ENCODE assay signal across 32 mouse cellular contexts in genomic region chr11:96411019-96411418, GRCm38 (mm10). TPM values are rescaled to one million over a fixed set of nuclear protein-coding genes. Genes with fewer than 3 reads are reported as not detected.
A peak's percentile ranks its signal among the peaks of the same experiment; 100 is the strongest.
DNase-seq lines count a peak whose midpoint lies in the region; ATAC-seq and TF ChIP-seq lines count a peak whose summit lies in the region.
"Had no signal": no experiment of that assay in that cellular context is flagged by ENCODE, and none has a peak within 500 bp of the region (broad histone marks: within the 10 kb centered on the region; RNA-seq: fewer than 3 reads in every experiment).

No protein-coding gene starts in this region.

- 48% methylated on average over 5 of the region's 5 CpGs for WGBS in kidney, embryonic 15.5 days

- peak; percentile 65 for ATAC-seq in Patski
- ATAC-seq in kidney, embryonic 15.5 days (replicated peaks; ENCODE audit: low FRiP score) = no peak; the same call in 1 of the 2 replicates
- ATAC-seq: forebrain, embryonic 14.5 days; inflammation-experienced regulatory T-cells, adult 6 months; midbrain, embryonic 13.5 days had no signal

- no peaks in the 10 kb centered on the region for H3K9me3 ChIP-seq in kidney, embryonic 15.5 days (replicated peaks)
- H3K9me3 ChIP-seq: embryonic facial prominence, embryonic 15.5 days; hindbrain, embryonic 15.5 days; limb, embryonic 10.5 days; limb, embryonic 15.5 days; liver, embryonic 15.5 days; lung, embryonic 15.5 days; midbrain, embryonic 13.5 days had no signal

- 0 out of 2 replicates have a peak overlapping the region, but pooled peaks have one; percentile 2 for H3K4me2 ChIP-seq in kidney, embryonic 15.5 days
- H3K4me2 ChIP-seq: embryonic facial prominence, embryonic 15.5 days; heart, embryonic 11.5 days; hindbrain, embryonic 15.5 days; limb, embryonic 15.5 days; liver, embryonic 15.5 days; lung, embryonic 15.5 days; midbrain, embryonic 13.5 days had no signal

- in situ Hi-C loops in Patski (cut with MboI; ENCODE audit: low pct_unique_long_range_greater_than_20kb) = loop anchor here (5.0 to 10.0 kb wide), 4 partner anchors 59 to 326 kb away; partner anchors contain the start of genes Hoxb2 and Hoxb5

- H3K4me1 ChIP-seq in kidney, embryonic 15.5 days = peaks cover 73% of the 10 kb centered on the region

- H3K4me3 ChIP-seq in kidney, embryonic 15.5 days (replicated peaks) = no peak overlapping the region
- H3K4me3 ChIP-seq: embryonic facial prominence, embryonic 15.5 days; hindbrain, embryonic 15.5 days; limb, embryonic 10.5 days; limb, embryonic 15.5 days; liver, embryonic 15.5 days; lung, embryonic 15.5 days; midbrain, embryonic 13.5 days had no signal

- DNase-seq in Patski (ENCODE audit: low read depth, low spot score) = peak; percentile 98
- peak; percentile 72 for DNase-seq in kidney, adult 18-20 months
- peak; percentile 75 to 82 for DNase-seq in kidney, postnatal 25 days
- DNase-seq in heart, postnatal 10 days = no peak
- no peak for DNase-seq in urinary bladder, postnatal 25 days (ENCODE audit: low spot score)
- DNase-seq in embryo, embryonic 10 days (ENCODE audit: low spot score) = no peak
- DNase-seq in heart, postnatal 14 days = no peak
- DNase-seq: adrenal gland, postnatal 14 days; B cell, adult 2 months; cerebellum, adult 11 months; cerebellum, adult 9-11 months; gastrocnemius, postnatal 25 days; heart, adult 18-20 months; thymus, adult 2 months; thymus, postnatal 4 days had no signal

- H3K9ac ChIP-seq in kidney, embryonic 15.5 days = no peak overlapping the region
- H3K9ac ChIP-seq: embryonic facial prominence, embryonic 15.5 days; hindbrain, embryonic 15.5 days; limb, embryonic 15.5 days; liver, embryonic 15.5 days; lung, embryonic 15.5 days; midbrain, embryonic 13.5 days had no signal

- intact Hi-C loops in heart, postnatal 10 days (cut with DNase I) = loop anchor here (2.0 kb wide), 1 partner anchor 100 kb away; no protein-coding TSS in a partner anchor
- intact Hi-C loops in heart, postnatal 14 days (cut with DNase I) = no loop called here

- POLR2A ChIA-PET in Patski (lab: Charles Lee) = interaction anchor here (1.9 to 2.8 kb wide), 2 partner anchors 57 to 117 kb away, joined by 5 to 22 read pairs; no protein-coding TSS in a partner anchor

- no peak for TF ChIP-seq CTCF in Patski (IDR thresholded peaks at IDR 0.05)

- no peaks in the 10 kb centered on the region for H3K36me3 ChIP-seq in kidney, embryonic 15.5 days
- H3K36me3 ChIP-seq: embryonic facial prominence, embryonic 15.5 days; hindbrain, embryonic 15.5 days; limb, embryonic 10.5 days; limb, embryonic 15.5 days; liver, embryonic 15.5 days; lung, embryonic 15.5 days; midbrain, embryonic 13.5 days had no signal

- CTCF ChIA-PET in Patski (lab: Charles Lee) = interaction anchor here (0.6 to 1.2 kb wide), 2 partner anchors 116 to 132 kb away, joined by 3 read pairs; no protein-coding TSS in a partner anchor

- H3K27ac ChIP-seq in kidney, embryonic 15.5 days = peak overlapping the region; percentile 73
- H3K27ac ChIP-seq: embryonic facial prominence, embryonic 15.5 days; hindbrain, embryonic 15.5 days; limb, embryonic 10.5 days; limb, embryonic 15.5 days; liver, embryonic 15.5 days; lung, embryonic 15.5 days; midbrain, embryonic 13.5 days had no signal

- H3K27me3 ChIP-seq in Patski = no peaks in the 10 kb centered on the region
- peaks cover 5% of the 10 kb centered on the region; the same call in 1 of the 2 replicates for H3K27me3 ChIP-seq in kidney, embryonic 15.5 days
- H3K27me3 ChIP-seq: hindbrain, embryonic 15.5 days; lung, embryonic 15.5 days had no signal

RNA-seq across cellular contexts. Expression of gene Hoxb1, which starts 45.5 kb away (rescaled TPM):
- polyA plus RNA-seq in Patski (2021) = not detected
- polyA plus RNA-seq in kidney, embryonic 15.5 days (2015; fragmentation: Nextera tagmentation; extraction: Ambion mirVana) = 0.27 and 0.35 TPM in 2 replicates
- total RNA-seq in heart, postnatal 10 days (2021) = not detected
- not detected for total RNA-seq in heart, postnatal 14 days (2021)
- total RNA-seq: adrenal gland, postnatal 14 days; CH12.LX; gastrocnemius, adult 18-20 months; gastrocnemius, postnatal 25 days; heart, adult 18-20 months; hematopoietic stem cell, adult 5-6 weeks; left cerebral cortex, postnatal 10 days; megakaryocyte, adult 5-6 weeks had no signal
- polyA plus RNA-seq: embryonic facial prominence, embryonic 15.5 days; forebrain, embryonic 14.5 days; inflammation-experienced regulatory T-cells, adult 6 months; large intestine, adult 2 months; limb, embryonic 15.5 days; liver, embryonic 15.5 days; lung, embryonic 15.5 days; midbrain, embryonic 13.5 days; thymus, adult 2 months had no signal

RNA-seq across cellular contexts. Expression of gene Skap1, which starts 53.4 kb away (rescaled TPM):
- polyA plus RNA-seq in Patski (2021) = 0.59 TPM
- 10.4 and 10.6 TPM in 2 replicates for polyA plus RNA-seq in kidney, embryonic 15.5 days (2015; fragmentation: Nextera tagmentation; extraction: Ambion mirVana)
- total RNA-seq in heart, postnatal 10 days (2021) = under 1 TPM; 0.47 to 0.91 TPM
- total RNA-seq in heart, postnatal 14 days (2021) = 1 to 10 TPM in 1 of 2 experiments, under 1 TPM in 1; 0.76 to 6.2 TPM
- total RNA-seq: CH12.LX; gastrocnemius, adult 18-20 months had no signal

Comparison
In these comparisons a context has a peak if more than half of its experiments do, and no peak if none do; other contexts are left out.
1. DNase-seq: peak in Patski (single experiment), kidney, adult 18-20 months (single experiment) and kidney, postnatal 25 days (2 of 2); none in heart, postnatal 10 days (0 of 2), urinary bladder, postnatal 25 days (single experiment), embryo, embryonic 10 days (single experiment) and heart, postnatal 14 days (0 of 2).